Mouse (Mus musculus) bone marrow, adult 2 months (tissue): ENCODE results near the gene Cfap161.

ENCODE experiments used
- CTCF ChIP-seq: fragments of 200-500 bp; IDR thresholded peaks from 2 replicates; pipeline ENCODE4 v1.5.1; 2011; ENCODE audit warnings: low read length, control low read depth; ENCODE audit not compliant: control insufficient read depth, insufficient read depth
- POLR2A ChIP-seq: fragments of 200-500 bp; IDR thresholded peaks from 2 replicates; pipeline ENCODE4 v1.6.1; 2011; ENCODE audit warnings: low read depth, mild to moderate bottlenecking, control low read depth, low read length, borderline replicate concordance; ENCODE audit not compliant: control insufficient read depth

- TF ChIP-seq CTCF, result no peak
- TF ChIP-seq POLR2A, result no peak
Observed at GRCm38 (mm10) chr7:83826808-83827207, 32.1 kb upstream of the Cfap161 start.
